Mouse (Mus musculus) mouse embryonic stem cell (cell line): ENCODE data around the gene Slc20a1.

Source experiments
- in situ Hi-C, 2 experiments: fragments of 300-500 bp; cut with MboI; formaldehyde crosslinking; loops; 1 replicate in 1 of 2; 3 replicates in 1 of 2; pipeline ENCODE4 v1.14.3; 2019 to 2020; ENCODE audit warnings: low sequenced_read_pairs in 2 of 2, low pct_unique_long_range_greater_than_20kb in 1 of 2, mixed read lengths in 1 of 2; ENCODE audit not compliant: unreplicated experiment in 1 of 2

Slc20a1 gene

DNA sequence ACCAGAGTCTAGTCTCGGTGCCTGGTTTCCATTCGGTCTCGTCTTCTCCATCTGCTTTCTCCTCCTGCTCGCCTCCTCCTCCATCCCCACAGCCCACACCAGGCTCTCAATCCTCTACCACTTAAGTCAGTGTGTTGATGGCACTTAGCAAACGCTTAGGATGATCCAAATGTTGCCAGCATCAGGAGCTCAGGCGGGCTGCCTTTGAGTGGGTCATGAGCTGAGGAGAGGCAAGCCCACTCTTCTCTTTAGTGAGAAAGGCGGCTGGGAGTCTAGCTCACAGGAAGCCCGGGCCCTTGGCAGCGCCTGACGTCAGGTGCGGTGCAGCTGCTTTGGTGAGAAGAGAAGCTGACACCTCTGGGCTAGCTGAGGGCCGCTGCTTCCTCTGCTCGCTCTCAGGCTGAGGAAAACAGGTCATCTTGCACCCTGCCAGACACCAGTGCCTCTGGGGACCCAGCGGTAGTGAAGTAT lies 15.0 kb upstream of the Slc20a1 start:
- in situ Hi-C loops = no loop called here

DNA sequence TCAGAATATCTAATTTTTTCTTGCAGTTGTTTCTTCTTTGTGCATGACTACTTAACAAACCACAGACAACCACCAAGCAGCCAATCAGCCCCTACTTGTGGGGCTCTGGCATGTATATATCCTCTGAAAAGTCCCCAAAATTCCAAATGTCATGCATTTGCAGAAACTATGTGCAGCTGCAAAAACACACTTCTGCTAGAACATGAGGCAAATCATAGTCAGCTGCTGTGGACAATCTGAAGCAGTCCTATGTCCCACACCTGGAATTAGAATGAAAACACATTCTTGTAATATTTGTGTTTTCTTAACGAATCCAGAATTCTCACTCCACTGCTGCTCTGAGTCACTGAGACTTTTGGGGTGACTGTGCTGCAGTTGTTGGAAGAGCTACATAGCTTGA lies 13.7 kb upstream of the Slc20a1 start:
- in situ Hi-C loops = no loop called here

DNA sequence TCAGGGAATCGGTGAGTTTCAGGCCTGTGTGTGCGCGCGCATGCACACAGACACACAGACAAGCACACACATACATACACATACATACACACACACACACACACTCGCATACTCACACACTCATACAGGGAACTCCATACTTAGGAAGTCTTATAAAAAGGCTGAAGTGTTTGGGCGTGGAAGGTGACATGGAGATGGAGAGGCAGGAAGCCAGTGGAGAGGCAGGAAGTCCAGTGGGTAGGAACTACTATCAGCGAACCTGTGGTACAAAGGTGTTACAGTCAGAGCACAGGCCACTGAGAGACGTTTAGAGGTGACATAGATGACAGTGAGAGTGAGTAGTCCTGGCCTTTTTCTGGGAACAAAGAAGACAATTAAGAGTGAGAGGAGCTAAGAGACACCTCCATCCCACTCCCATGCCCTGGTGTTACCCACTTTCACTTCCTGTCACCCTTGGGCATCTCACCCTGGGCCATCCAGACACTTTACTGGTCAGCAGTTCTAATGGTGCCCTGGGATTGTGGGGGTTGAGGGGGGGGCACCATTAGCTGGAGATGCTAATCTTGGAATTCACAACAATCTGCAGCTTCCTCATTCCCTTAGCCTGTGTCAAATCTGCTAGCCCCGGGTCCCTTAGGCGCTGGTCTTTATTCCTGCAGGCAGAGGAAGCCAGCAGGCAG lies 12.8 kb upstream of the Slc20a1 start:
- in situ Hi-C loops = no loop called here

DNA sequence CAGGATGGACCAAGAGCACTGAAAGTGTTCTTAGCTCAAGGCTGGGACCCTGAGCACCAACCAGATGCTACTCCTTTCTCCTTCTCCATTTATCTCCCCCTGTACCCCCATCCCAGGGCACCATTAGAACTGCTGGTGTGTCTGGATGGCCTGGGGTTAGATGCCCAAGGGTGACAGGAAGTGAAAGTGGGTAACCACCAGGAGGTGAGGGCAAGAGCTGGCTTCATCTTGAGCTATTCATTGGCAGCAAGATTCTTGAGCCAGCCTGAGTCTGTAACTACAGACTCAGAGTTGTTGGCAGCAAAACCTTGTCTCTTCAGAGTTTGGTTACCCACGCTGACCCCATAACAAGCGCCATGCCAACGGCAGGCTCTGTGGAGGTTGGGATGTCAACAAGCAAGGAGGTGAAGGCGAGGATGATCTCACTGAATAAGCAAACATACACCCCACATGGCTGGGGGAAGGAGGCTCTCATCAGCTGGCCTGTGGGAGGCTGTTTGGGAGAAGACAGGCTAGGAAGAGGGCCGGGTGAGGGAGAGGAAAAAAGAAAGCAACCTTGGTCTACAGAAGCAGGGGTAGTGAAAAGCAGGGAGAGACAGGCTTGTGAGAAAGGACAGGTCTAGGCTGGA lies 12.2 kb upstream of the Slc20a1 start:
- in situ Hi-C loops = no loop called here

DNA sequence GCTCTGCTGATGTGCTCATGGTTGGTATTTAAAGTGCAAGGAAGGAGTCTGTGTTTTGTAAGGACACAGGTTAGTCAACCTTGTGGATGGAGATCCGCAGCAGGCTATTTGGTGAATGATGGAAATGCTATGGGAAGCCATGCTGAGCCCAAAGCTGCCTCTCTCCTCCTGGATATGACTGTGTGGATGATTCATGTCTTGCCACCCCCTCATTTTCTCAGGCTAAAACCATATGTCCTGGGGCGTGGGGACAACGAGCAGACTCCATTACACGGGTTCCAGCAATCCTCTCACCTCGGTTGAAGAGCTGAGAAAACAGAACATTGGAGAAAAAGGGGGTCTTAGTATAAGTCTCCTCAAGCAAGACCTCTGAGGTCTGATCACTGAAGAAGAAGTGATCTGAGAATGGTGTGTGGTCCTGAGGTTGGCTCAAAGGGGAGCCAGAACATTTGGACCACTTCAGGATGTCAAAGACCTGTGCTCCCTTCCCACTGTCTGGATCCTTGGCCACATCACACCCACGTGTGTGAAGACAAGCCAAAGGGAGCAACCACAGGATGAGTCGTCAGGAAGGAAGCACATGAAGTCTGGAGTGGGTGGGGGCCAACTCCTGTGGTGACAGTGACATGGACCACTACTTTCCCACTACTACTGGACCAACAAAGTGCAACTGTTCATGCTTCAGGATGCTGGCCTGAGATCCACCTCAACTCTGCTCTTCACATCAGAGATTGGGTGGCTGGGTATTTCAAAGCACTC lies 6.0 kb upstream of the Slc20a1 start:
- in situ Hi-C loops = no loop called here

DNA sequence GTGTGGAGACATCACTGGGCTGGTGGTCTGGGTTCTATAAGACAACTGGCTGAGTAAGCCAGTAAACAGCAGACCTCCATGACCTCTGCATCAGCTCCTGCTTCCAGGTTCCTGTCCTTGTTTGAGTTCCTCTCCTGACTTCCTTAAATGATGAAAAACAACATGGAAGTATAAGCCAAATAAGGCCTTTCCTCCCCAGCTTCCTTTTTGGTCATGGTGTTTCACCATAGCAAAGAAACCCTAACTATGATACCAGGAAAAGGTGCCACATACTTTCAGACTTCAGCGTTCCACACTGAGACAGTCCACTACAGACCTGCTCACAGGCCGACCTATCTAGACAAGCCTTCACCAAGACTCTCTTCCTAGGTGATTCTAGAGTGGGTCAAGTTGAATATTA lies 2.2 kb upstream of the Slc20a1 start:
- in situ Hi-C loops = no loop called here

DNA sequence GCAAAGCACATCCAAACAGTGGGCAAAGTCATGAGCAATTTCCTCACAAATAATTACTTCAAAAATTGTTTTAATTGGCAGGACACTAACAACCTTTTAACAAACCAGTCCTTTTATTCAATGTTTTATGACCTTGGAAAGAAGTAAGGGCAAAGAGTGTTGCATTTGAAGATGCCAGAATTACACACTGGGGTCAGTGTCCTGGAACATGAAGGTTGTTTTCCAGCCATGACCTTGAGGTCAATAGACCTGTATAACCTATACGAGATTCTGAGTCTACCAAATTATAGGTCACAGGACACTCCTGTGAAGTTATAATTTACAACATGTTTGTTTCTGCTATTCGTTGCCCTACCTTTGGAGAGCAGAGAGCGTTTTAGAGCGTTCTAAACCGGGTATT lies 1.4 kb upstream of the Slc20a1 start:
- in situ Hi-C loops = no loop called here

DNA sequence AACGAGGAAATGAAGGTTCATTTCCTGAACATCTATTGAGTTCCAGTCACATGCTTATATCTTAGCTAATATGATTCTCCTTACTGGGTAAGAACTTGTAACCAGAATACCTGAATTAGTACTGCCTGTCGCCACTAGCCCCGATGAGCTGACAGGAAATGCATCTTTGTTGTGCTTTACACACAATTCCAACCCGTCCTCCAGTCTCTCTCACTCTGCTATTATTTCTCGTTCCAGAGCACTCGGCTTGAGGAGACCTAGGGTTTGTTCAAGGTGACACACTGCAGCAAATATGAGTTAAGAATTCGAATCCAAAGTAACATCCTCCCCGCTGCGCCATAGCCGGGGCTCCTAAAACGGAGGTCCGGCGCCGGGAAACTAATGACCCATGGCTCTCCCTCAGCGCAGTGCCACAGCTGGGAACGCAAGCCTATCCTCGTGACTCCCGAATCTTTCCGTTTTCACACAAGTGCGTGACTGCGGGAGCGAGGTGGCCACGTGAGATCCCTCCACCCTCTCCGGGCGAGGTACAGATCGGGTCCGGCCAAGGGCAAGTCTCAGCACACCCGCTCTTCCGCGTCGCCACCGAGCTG lies 625 bp upstream of the Slc20a1 start:
- in situ Hi-C loops = no loop called here

DNA sequence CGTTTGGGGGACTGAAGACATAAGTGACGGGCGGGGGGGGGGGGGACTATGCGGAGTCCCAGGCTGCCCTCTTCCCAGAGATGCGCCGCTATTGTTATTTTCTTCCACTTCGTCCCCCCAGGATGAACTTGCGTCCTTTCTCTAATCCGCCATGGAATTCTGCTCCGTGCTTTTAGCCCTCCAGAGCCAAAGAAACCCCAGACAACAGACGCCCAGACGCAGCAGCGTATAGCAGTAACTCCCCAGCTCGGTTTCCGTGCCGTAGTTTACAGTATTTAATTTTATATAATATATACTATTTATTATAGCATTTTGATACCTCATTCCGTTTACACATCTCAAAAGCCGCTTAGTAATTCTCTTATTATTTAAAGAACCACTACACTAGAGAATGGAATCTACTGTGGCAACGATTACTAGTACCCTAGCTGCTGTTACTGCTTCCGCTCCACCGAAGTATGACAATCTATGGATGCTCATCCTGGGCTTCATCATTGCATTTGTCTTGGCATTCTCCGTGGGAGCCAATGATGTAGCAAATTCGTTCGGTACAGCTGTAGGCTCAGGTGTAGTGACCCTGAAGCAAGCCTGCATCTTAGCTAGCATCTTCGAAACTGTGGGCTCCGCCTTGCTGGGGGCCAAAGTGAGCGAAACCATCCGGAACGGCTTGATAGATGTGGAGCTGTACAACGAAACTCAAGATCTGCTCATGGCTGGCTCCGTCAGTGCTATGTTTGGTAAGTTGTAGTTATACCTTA lies 943 bp downstream of the Slc20a1 start:
- in situ Hi-C loops = loop anchor here in 1 of 2 experiments (10.0 kb wide), 1 partner anchor 75 kb away; the partner anchor contains the start of gene Chchd5

DNA sequence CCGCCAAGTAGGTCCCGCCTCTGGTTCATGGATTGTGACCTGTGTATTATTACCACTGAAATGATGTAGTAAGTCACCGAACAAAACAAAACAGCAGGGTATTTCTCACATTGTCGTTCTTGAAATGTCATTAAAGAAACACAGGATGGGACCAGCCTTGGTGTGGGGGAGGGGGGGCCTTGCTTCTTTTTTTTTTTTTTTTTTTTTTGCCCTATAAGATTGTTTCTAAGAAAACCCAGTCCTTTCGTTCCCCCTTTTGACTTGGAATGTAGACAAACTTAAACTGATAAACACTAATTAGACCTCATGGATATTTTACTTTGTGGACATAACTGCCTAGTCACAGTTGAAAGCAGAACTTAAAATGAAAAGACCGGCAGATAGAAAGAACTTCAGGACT lies 6.4 kb downstream of the Slc20a1 start:
- in situ Hi-C loops = loop anchor here in 1 of 2 experiments (10.0 kb wide), 1 partner anchor 80 kb away; the partner anchor contains the start of gene Chchd5

DNA sequence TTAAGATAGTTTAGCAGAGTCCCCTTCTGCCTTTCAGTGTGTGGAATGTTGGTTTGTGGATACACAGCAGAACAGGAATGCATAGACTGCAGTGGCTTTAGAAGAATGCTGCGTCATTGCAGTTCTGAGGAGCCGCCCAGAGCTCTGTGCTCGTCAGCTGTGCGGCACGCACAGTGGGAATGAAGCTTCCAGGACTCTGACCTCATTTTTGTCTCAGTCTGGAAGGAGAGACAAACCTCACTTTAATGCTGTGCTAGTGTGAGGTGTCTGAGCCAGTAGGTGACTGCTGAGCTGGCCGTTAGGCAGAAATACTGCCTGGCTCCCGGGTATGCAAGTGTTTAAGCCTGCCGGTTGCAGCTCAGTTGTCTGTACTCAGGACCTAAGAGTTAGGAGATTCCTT lies 8.3 kb downstream of the Slc20a1 start:
- in situ Hi-C loops = loop anchor here in 1 of 2 experiments (10.0 kb wide), 1 partner anchor 82 kb away; the partner anchor contains the start of gene Chchd5

DNA sequence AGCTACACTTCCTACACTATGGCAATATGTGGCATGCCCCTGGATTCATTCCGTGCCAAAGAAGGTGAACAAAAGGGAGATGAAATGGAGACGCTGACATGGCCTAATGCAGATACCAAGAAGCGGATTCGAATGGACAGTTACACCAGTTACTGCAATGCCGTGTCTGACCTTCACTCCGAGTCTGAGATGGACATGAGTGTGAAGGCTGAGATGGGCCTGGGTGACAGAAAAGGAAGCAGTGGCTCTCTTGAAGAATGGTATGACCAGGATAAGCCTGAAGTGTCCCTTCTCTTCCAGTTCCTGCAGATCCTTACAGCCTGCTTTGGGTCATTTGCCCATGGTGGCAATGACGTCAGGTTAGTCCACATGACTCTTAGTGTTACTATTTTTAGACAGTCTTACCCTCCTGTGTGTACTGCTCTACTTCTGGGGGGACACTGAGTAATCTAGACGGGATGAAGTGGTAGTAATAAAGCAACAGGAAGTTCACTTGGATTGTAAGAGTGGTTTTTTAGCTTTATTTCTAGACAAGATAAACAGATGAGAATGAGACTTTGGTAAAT lies 9.7 kb downstream of the Slc20a1 start:
- in situ Hi-C loops = loop anchor here in 1 of 2 experiments (10.0 kb wide), 1 partner anchor 83 kb away; the partner anchor contains the start of gene Chchd5

DNA sequence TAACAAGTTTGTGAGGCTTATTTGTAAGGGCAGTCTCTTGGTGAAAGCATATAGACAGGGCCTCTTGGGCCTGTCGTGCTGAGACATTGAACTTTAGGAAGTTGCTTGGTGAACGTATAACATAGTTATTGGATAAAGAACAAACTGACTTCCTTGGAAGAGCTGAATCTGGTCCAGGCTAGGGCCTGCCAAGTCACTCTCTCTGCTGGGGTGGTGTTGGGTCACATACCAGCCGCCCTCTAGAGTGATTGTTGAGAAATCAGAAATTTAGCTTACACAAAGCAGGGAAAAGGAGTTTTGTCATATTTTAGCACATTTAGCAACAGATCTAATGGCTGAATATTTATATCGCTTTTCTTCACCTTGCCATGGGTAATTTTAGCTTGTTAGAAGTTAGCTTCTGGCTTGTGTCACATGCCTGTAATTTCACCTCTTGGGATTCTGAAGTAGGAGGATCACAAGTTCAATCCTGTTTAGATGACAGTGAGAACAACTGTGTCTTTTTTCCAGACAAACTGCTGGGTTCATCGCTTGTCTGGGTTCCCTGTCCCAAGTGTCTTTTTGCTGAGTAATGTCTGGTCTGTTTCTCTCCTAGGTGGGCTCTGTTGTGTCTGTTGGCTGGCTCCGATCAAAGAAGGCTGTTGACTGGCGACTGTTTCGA lies 11.7 kb downstream of the Slc20a1 start:
- in situ Hi-C loops = no loop called here

DNA sequence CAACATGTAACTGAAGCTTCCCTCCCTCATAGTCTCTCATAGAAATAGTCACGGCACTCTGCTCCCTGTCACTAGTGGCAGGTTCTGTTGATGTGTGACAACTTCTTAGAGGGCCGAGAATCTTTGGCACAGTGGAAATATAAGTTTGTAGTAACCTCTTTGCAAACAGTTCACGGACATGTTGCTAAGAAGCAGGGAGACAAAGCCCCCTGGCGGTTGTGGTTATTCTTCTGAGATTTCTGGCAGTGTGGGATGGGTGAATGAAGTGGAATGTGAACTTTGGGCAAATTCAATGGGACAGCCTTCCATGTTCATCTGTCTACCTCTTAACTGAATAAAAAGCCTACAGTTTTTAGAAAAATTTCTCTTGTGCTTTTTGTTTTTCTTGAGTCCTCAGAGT lies 12.7 kb downstream of the Slc20a1 start:
- in situ Hi-C loops = no loop called here

DNA sequence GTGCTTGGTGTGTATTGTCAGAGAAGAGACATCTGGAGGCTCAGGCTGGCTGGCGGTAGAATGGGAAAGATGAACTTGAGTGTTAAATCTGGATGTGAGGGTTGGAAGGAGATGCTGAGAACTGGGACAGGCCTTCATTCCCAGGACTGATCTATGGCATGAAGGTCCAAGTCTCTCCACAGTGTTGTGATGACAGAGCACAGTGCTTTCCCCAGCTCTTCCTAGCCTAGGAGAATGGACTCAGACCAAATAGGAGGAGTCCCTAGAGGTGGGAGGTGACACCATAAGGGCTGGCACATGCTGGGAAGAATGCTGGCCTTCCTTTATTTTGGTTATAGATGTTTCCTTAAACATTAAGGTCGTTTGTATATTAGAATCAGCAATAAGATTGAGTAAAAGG lies 13.4 kb downstream of the Slc20a1 start:
- in situ Hi-C loops = no loop called here

DNA sequence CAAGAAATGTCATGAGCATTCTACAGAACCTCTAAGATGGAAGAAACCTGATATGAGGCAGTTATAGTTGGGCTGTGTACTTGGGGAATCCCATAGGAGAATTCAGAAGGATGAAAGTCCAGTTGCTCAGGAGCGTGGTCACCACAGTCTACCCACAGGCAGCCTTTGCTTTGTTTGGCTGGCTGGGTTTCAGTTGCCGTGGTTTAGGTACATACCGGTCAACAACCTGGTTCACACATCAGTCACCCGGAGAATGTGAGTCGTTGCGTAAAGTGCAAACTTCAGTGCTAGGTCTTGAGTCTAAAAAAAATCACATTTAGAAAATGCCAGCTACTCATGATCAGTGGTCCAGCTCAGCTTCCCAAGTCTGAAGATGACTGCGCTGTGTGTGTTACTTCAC lies 14.0 kb downstream of the Slc20a1 start:
- in situ Hi-C loops = no loop called here

DNA sequence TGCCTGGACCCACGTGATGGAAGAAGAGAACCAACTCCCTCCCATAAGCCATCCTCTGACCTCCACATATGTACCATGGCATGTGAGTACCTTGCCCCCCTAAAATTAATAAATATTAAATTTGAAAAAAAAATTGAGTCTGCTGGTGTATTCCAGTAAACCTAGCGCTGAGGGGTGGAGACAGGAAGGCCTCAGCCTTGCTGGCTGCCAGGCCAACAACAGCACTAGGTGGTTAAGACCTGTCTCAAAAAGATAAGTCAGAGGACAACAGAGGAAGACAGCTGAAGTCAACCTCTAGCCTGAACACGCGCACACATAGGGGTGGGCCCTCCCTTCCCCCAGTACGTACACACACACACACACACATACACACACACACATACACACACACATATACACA lies 16.2 kb downstream of the Slc20a1 start:
- in situ Hi-C loops = no loop called here
